Comparison of ENCODE assay signal across 15 mouse cellular contexts in genomic region chr14:33521538-33521937, GRCm38 (mm10). TPM values are rescaled to one million over a fixed set of nuclear protein-coding genes. Genes with fewer than 3 reads are reported as not detected.
DNase-seq lines count a peak whose midpoint lies in the region; ATAC-seq and TF ChIP-seq lines count a peak whose summit lies in the region.
"Had no signal": no experiment of that assay in that cellular context is flagged by ENCODE, and none has a peak within 500 bp of the region (broad histone marks: within the 10 kb centered on the region; RNA-seq: fewer than 3 reads in every experiment).

No protein-coding gene starts in this region.

- H3K27me3 ChIP-seq in hindbrain, embryonic 14.5 days (ENCODE audit: control insufficient read depth, insufficient read depth, low read length) = no peaks in the 10 kb centered on the region
- H3K27me3 ChIP-seq in hindbrain, embryonic 11.5 days (ENCODE audit: control insufficient read depth, insufficient read depth, low read length) = no peaks in the 10 kb centered on the region
- H3K27me3 ChIP-seq in forebrain, postnatal 0 days (ENCODE audit: insufficient read depth, low read length) = no peaks in the 10 kb centered on the region
- H3K27me3 ChIP-seq in stomach, postnatal 0 days (ENCODE audit: control insufficient read depth, insufficient read depth, low read length) = no peaks in the 10 kb centered on the region
- H3K27me3 ChIP-seq: embryonic facial prominence, embryonic 15.5 days; limb, embryonic 15.5 days; midbrain, embryonic 12.5 days had no signal

- no peaks in the 10 kb centered on the region for H3K36me3 ChIP-seq in hindbrain, embryonic 14.5 days (replicated peaks; ENCODE audit: control insufficient read depth, insufficient read depth)
- no peaks in the 10 kb centered on the region for H3K36me3 ChIP-seq in hindbrain, embryonic 11.5 days (ENCODE audit: control insufficient read depth, insufficient read depth, low read length)
- no peaks in the 10 kb centered on the region for H3K36me3 ChIP-seq in forebrain, postnatal 0 days (ENCODE audit: insufficient read depth)
- no peaks in the 10 kb centered on the region for H3K36me3 ChIP-seq in stomach, postnatal 0 days (ENCODE audit: control insufficient read depth, insufficient read depth, low read length)
- H3K36me3 ChIP-seq: embryonic facial prominence, embryonic 15.5 days; limb, embryonic 15.5 days; midbrain, embryonic 12.5 days had no signal

- DNase-seq in hindbrain, embryonic 14.5 days (ENCODE audit: low spot score) = no peak
- no peak for DNase-seq in hindbrain, embryonic 11.5 days (ENCODE audit: low spot score)
- no peak for DNase-seq in forebrain, postnatal 0 days
- peak; percentile 79 to 89 for DNase-seq in left cerebral cortex, adult 18-20 months (ENCODE audit: low spot score in 2 of 2)
- peak; percentile 83 to 84 for DNase-seq in right cerebral cortex, postnatal 36 days (ENCODE audit: low spot score in 2 of 2)
- no peak for DNase-seq in stomach, postnatal 0 days (ENCODE audit: low spot score)
- DNase-seq in urinary bladder, adult 2 months (ENCODE audit: low spot score) = no peak
- DNase-seq: adrenal gland, adult 2 months had no signal

- WGBS in hindbrain, embryonic 14.5 days = 36% methylated on average over 3 of the region's 3 CpGs
- WGBS in hindbrain, embryonic 11.5 days = 81% methylated on average over 3 of the region's 3 CpGs
- WGBS in forebrain, postnatal 0 days = 25% methylated on average over 3 of the region's 3 CpGs
- 51% methylated on average over 3 of the region's 3 CpGs for WGBS in stomach, postnatal 0 days

- no peak overlapping the region for H3K4me2 ChIP-seq in hindbrain, embryonic 14.5 days (replicated peaks)
- H3K4me2 ChIP-seq in hindbrain, embryonic 11.5 days (replicated peaks; ENCODE audit: low read depth, low read length) = no peak overlapping the region
- no peak overlapping the region for H3K4me2 ChIP-seq in forebrain, postnatal 0 days (ENCODE audit: low read depth)
- H3K4me2 ChIP-seq in stomach, postnatal 0 days (replicated peaks; ENCODE audit: low read depth) = no peak overlapping the region
- H3K4me2 ChIP-seq: embryonic facial prominence, embryonic 15.5 days; limb, embryonic 15.5 days; midbrain, embryonic 12.5 days had no signal

- no peak overlapping the region for H3K4me3 ChIP-seq in hindbrain, embryonic 14.5 days (replicated peaks; ENCODE audit: low read length)
- no peak overlapping the region for H3K4me3 ChIP-seq in hindbrain, embryonic 11.5 days (ENCODE audit: low read depth, low read length)
- H3K4me3 ChIP-seq in forebrain, postnatal 0 days (ENCODE audit: low read depth, low read length) = no peak overlapping the region
- no peak overlapping the region for H3K4me3 ChIP-seq in stomach, postnatal 0 days (ENCODE audit: low read depth, low read length)
- H3K4me3 ChIP-seq: embryonic facial prominence, embryonic 15.5 days; limb, embryonic 15.5 days; midbrain, embryonic 12.5 days had no signal

- TF ChIP-seq CTCF in forebrain, postnatal 0 days (IDR thresholded peaks at IDR 0.05; ENCODE audit: low read depth) = no peak
- TF ChIP-seq CTCF in stomach, postnatal 0 days (IDR thresholded peaks at IDR 0.05; ENCODE audit: low read depth) = no peak

- 0 out of 2 replicates have a peak overlapping the region, but pooled peaks have one; percentile 5 for H3K27ac ChIP-seq in hindbrain, embryonic 14.5 days
- no peak overlapping the region for H3K27ac ChIP-seq in hindbrain, embryonic 11.5 days (ENCODE audit: low read depth, low read length)
- no peak overlapping the region for H3K27ac ChIP-seq in forebrain, postnatal 0 days (ENCODE audit: low read depth, low read length)
- H3K27ac ChIP-seq in stomach, postnatal 0 days (replicated peaks) = no peak overlapping the region
- H3K27ac ChIP-seq: embryonic facial prominence, embryonic 15.5 days; limb, embryonic 15.5 days; midbrain, embryonic 12.5 days had no signal

- no peak overlapping the region for H3K9ac ChIP-seq in hindbrain, embryonic 14.5 days
- H3K9ac ChIP-seq in hindbrain, embryonic 11.5 days (ENCODE audit: low read depth, low read length) = no peak overlapping the region
- H3K9ac ChIP-seq in forebrain, postnatal 0 days = no peak overlapping the region
- no peak overlapping the region for H3K9ac ChIP-seq in stomach, postnatal 0 days (ENCODE audit: low read length)
- H3K9ac ChIP-seq: embryonic facial prominence, embryonic 15.5 days; limb, embryonic 15.5 days; midbrain, embryonic 12.5 days had no signal

- no peaks in the 10 kb centered on the region for H3K9me3 ChIP-seq in hindbrain, embryonic 14.5 days (ENCODE audit: control insufficient read depth, low read length)
- no peaks in the 10 kb centered on the region for H3K9me3 ChIP-seq in hindbrain, embryonic 11.5 days (ENCODE audit: control insufficient read depth, low read length)
- no peaks in the 10 kb centered on the region for H3K9me3 ChIP-seq in forebrain, postnatal 0 days (ENCODE audit: low read length)
- no peaks in the 10 kb centered on the region for H3K9me3 ChIP-seq in stomach, postnatal 0 days (ENCODE audit: control insufficient read depth, low read length)
- H3K9me3 ChIP-seq: embryonic facial prominence, embryonic 15.5 days; limb, embryonic 15.5 days; midbrain, embryonic 12.5 days had no signal

- TF ChIP-seq EP300 in stomach, postnatal 0 days (optimal IDR thresholded peaks at IDR 0.05) = no peak

- peaks cover 11% of the 10 kb centered on the region; the same call in 1 of the 2 replicates for H3K4me1 ChIP-seq in hindbrain, embryonic 14.5 days (replicated peaks; ENCODE audit: control insufficient read depth, insufficient read depth, low read length)
- no peaks in the 10 kb centered on the region for H3K4me1 ChIP-seq in hindbrain, embryonic 11.5 days (replicated peaks; ENCODE audit: control insufficient read depth, insufficient read depth, low read length)
- no peaks in the 10 kb centered on the region for H3K4me1 ChIP-seq in forebrain, postnatal 0 days (ENCODE audit: insufficient read depth)
- no peaks in the 10 kb centered on the region for H3K4me1 ChIP-seq in stomach, postnatal 0 days (replicated peaks; ENCODE audit: control insufficient read depth, insufficient read depth)
- H3K4me1 ChIP-seq: limb, embryonic 15.5 days; midbrain, embryonic 12.5 days had no signal

- ATAC-seq in hindbrain, embryonic 14.5 days (ENCODE audit: low FRiP score) = no peak
- no peak for ATAC-seq in hindbrain, embryonic 11.5 days (ENCODE audit: low FRiP score)
- ATAC-seq in forebrain, postnatal 0 days = 0 out of 2 replicates have a peak, but pooled peaks have one; percentile 16
- ATAC-seq in activated CD4-positive, CD25-positive, alpha-beta regulatory T cell, adult 4 months = no peak
- ATAC-seq in stomach, postnatal 0 days (ENCODE audit: low FRiP score, low TSS enrichment) = no peak

RNA-seq across cellular contexts. Expression of gene Frmpd2, which starts 50.0 kb away (rescaled TPM):
- polyA plus RNA-seq in hindbrain, embryonic 14.5 days (2014; fragmentation: Nextera tagmentation; extraction: Ambion mirVana) = 0.16 and 0.30 TPM in 2 replicates
- 0.12 and 0.14 TPM in 2 replicates for polyA plus RNA-seq in hindbrain, embryonic 11.5 days (2014; fragmentation: Nextera tagmentation; extraction: Ambion mirVana)
- 0.54 and 1.6 TPM in 2 replicates for total RNA-seq in forebrain, postnatal 0 days (2014; rRNA removed)
- polyA plus RNA-seq in forebrain, postnatal 0 days (2015; fragmentation: Nextera tagmentation; extraction: Ambion mirVana) = 0.14 and 0.29 TPM in 2 replicates
- under 1 TPM; 0.60 to 0.70 TPM for total RNA-seq in left cerebral cortex, adult 18-20 months (2021)
- not detected for polyA plus RNA-seq in activated CD4-positive, CD25-positive, alpha-beta regulatory T cell, adult 4 months (2017; shearing (Covaris generic))
- 0.04 TPM in 1 of 2 replicates, not detected in the other for polyA plus RNA-seq in stomach, postnatal 0 days (2015; fragmentation: Nextera tagmentation; extraction: Ambion mirVana)
- polyA plus RNA-seq in urinary bladder, adult 2 months (2012; rRNA removed) = 0.07 and 0.13 TPM in 2 replicates
- total RNA-seq: CH12.LX had no signal
- polyA plus RNA-seq: adrenal gland, adult 2 months; heart, embryonic 14.5 days; limb, embryonic 15.5 days; midbrain, embryonic 12.5 days; spleen, adult 2 months had no signal

Comparison
In these comparisons a context has a peak if more than half of its experiments do, and no peak if none do; other contexts are left out.
1. DNase-seq: peak in left cerebral cortex, adult 18-20 months (2 of 2) and right cerebral cortex, postnatal 36 days (2 of 2); none in hindbrain, embryonic 14.5 days (single experiment), hindbrain, embryonic 11.5 days (single experiment), forebrain, postnatal 0 days (single experiment), stomach, postnatal 0 days (single experiment) and urinary bladder, adult 2 months (single experiment).